Mouse (Mus musculus) liver, adult 2 months (tissue): ENCODE data around the gene Gm3952. TPM values are rescaled to one million over a fixed set of nuclear protein-coding genes. Genes with fewer than 3 reads are reported as not detected.

ENCODE experiments used
- DNase-seq: peaks from one replicate; pipeline ENCODE4 v3.0.0-alpha.2; 2011; ENCODE audit warnings: low read depth, low spot score; ENCODE audit errors: extremely low read depth
- H3K27ac ChIP-seq: fragments of 200-500 bp; replicated peaks from 2 replicates; pipeline ENCODE4 v1.5.1; 2012; ENCODE audit warnings: low read depth, mild to moderate bottlenecking, control low read depth, inconsistent platforms, low read length; ENCODE audit not compliant: insufficient read depth
- H3K27me3 ChIP-seq: fragments of 200-500 bp; 2 replicates; pipeline ENCODE4 v1.6.1; 2012; ENCODE audit warnings: mild to moderate bottlenecking, moderate library complexity, low read length, inconsistent platforms; ENCODE audit not compliant: control insufficient read depth, insufficient read depth
- H3K36me3 ChIP-seq: fragments of 200-500 bp; 2 replicates; pipeline ENCODE4 v1.6.1; 2012; ENCODE audit warnings: low read length, inconsistent platforms; ENCODE audit not compliant: control insufficient read depth, insufficient read depth
- H3K4me1 ChIP-seq: fragments of 200-500 bp; 2 replicates; pipeline ENCODE4 v1.6.1; 2011; ENCODE audit warnings: low read length; ENCODE audit not compliant: control insufficient read depth, insufficient read depth
- H3K4me3 ChIP-seq: fragments of 200-500 bp; 2 replicates; pipeline ENCODE4 v1.5.1; 2011; ENCODE audit warnings: low read depth, mild to moderate bottlenecking, control low read depth, low read length, moderate library complexity; ENCODE audit not compliant: insufficient read depth
- H3K79me2 ChIP-seq: fragments of 200-500 bp; 2 replicates; pipeline ENCODE4 v1.6.1; 2012; ENCODE audit warnings: inconsistent platforms, mild to moderate bottlenecking, low read length, moderate library complexity; ENCODE audit not compliant: control insufficient read depth, insufficient read depth
- H3K9ac ChIP-seq: fragments of 200-500 bp; 2 replicates; pipeline ENCODE4 v1.6.1; 2012; ENCODE audit warnings: low read depth, mild to moderate bottlenecking, control low read depth, inconsistent platforms, low read length
- CTCF ChIP-seq: fragments of 200-500 bp; IDR thresholded peaks from 2 replicates; pipeline ENCODE4 v1.5.1; 2011; ENCODE audit warnings: low read depth, low read length, control low read depth
- POLR2A ChIP-seq: fragments of 200-500 bp; IDR thresholded peaks from 2 replicates; pipeline ENCODE4 v1.6.1; 2011; ENCODE audit warnings: low read length, control low read depth; ENCODE audit not compliant: insufficient read depth; ENCODE audit errors: extremely low read depth
- WGBS: fragments of 180-500 bp; shearing (Covaris S2); methylation state at CpG from one replicate; pipeline ENCODE4 v1.1.7; 2018; 5-methylcytosine and 5-hydroxymethylcytosine counted together
- polyA plus RNA-seq: library from polyadenylated mRNA; depleted of rRNA; stranded (reverse); fragments of >200 nt; gene quantifications from 2 replicates; pipeline ENCODE4 v1.2.3, GENCODE M21; 2012; rRNA removed
- total RNA-seq: library from RNA; depleted of rRNA; stranded (reverse); fragments of >200 nt; gene quantifications from 2 replicates; pipeline ENCODE4 v1.2.3, GENCODE M21; 2014; rRNA removed

Gene Gm3952
- total RNA-seq: not detected in 2 replicates
- not detected in 2 replicates for polyA plus RNA-seq

DNA sequence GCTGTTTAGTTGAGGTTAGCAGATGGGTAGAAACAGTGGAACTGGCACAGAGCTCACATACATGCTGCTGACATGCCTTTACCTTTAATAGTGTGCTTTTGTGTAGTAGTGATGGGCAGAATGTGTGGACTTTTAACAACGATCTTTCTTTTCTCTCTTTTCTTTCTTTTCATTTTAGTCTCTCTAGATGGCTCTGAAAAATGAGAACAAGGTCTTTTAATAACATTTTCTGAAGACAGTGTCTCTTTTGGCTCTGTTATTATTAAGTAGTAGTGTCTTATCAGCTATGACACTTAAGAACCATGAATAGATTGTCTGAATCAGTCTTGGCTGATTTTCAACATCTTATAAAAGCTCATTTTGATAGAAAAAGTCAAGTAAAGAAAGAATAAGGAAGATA, at the start of gene Gm3952:
Gene Gm3952 (minus strand): TSS at position 101 of the 400 bp plus-strand sequence.
- Histone ChIP-seq H3K4me3 (no peak within 1 kb of the TSS), H3K36me3 (no peaks in the 10 kb centered on the region), H3K79me2 (no peaks in the 10 kb centered on the region), H3K4me1 (no peaks in the 10 kb centered on the region), H3K27me3 (no peaks in the 10 kb centered on the region), H3K9ac (no peak within 1 kb of the TSS), H3K27ac (no peak within 1 kb of the TSS)
- DNase-seq: no peak
- TF ChIP-seq CTCF (no peak), POLR2A (no peak)
- 63% methylated on average over 1 of the region's 1 CpGs for WGBS

DNA sequence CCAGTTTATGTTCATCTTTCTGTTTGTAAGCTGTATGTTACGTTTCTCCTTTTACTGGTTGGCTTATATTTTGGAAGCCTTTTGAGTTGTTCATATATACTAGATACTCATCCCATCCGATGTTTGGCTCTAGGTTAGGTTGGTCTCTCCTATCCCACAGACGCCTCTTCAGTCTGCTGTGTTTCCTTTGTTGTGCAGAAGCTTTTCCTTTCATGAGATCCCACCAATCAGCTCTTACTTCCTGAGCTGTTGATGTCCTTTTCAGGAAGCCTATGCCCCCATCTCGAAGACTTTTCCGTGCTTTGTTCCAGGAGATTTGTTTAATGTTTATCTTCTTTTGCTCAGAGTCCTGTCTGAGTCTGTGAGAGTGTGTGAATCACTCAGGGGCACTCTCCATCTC, 45.3 kb upstream of the Gm3952 start:
- TF ChIP-seq POLR2A: no peak
- TF ChIP-seq CTCF: no peak
- WGBS: 53% methylated on average over 5 of the region's 5 CpGs
- no peak for DNase-seq

DNA sequence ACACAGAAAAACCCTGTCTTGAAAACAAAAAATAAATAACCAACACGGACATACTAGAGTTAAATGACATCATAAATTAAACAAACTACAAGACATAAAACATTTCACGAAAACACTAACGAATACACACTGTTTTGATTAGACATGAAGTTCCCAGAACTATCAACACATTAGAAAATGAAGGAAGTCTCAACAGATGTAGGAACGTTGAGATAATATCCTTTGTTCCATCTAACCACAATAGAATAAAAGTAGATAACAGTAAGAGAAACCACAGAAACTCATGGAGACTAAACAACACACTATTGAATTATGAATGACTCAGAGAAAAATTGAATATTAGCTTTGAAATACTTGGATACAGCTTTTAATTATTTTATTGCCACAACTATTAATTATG, 14.0 kb upstream of the Gm3952 start:
- H3K36me3 ChIP-seq: no peaks in the 10 kb centered on the region
- H3K27ac ChIP-seq: no peak overlapping the region
- H3K79me2 ChIP-seq: no peaks in the 10 kb centered on the region
- no peaks in the 10 kb centered on the region for H3K4me1 ChIP-seq
- H3K27me3 ChIP-seq: no peaks in the 10 kb centered on the region
- TF ChIP-seq CTCF: no peak
- no peak for TF ChIP-seq POLR2A
- no peak overlapping the region for H3K9ac ChIP-seq
- DNase-seq: no peak
- H3K4me3 ChIP-seq: no peak overlapping the region
- WGBS: 72% methylated on average over 4 of the region's 4 CpGs

More for the DNA sequence above, 45.3 kb upstream of the Gm3952 start:
- Histone ChIP-seq H3K4me1 (no peaks in the 10 kb centered on the region), H3K36me3 (no peaks in the 10 kb centered on the region), H3K27me3 (no peaks in the 10 kb centered on the region), H3K79me2 (no peaks in the 10 kb centered on the region), H3K27ac (no peak overlapping the region), H3K4me3 (no peak overlapping the region), H3K9ac (no peak overlapping the region)

DNA sequence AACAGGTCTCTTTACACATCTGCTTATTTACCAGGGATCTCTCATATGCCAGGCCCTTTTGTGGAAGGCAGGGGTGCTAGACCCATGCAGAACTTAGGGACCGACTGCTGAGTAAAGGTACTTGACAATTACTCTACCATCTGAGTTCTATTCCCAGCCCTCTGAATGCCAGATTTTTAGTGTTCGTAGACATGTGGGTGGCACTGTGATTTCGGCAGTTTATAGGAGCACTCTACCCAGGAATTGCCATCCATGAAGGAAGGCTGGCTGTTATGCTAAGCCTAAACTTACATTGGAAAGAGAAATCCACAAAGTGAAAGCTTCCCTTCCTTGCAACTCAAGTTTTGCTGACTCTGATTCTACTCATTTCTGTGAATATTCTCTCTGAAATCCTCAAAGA, 62.8 kb downstream of the Gm3952 start:
- Histone ChIP-seq H3K4me3 (no peak overlapping the region), H3K27ac (no peak overlapping the region), H3K27me3 (no peaks in the 10 kb centered on the region), H3K4me1 (no peaks in the 10 kb centered on the region), H3K79me2 (no peaks in the 10 kb centered on the region), H3K9ac (no peak overlapping the region), H3K36me3 (peaks cover 40% of the 10 kb centered on the region)
- DNase-seq: no peak
- TF ChIP-seq CTCF: no peak
- no peak for TF ChIP-seq POLR2A
- WGBS: 97% methylated on average over 3 of the region's 3 CpGs

DNA sequence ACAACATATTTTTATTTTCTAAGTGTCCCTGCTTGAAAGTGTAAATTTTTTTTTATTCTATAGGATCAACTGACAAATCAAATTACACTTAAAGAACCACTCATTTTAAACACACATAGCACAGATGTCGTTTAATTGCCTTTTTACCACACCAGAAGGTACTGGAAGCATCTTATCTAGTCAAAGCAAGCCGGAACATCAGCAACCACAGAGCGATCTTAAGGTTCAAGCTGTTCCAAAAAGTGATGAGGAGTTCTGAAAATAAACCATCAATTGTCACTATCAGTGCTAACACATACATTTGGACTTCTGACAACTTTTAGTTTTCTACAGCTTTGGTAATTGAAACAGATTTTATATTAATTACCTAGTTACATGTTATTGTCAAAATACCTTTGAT, 64.4 kb downstream of the Gm3952 start:
- no peak for DNase-seq
- H3K4me3 ChIP-seq: no peak overlapping the region
- no peak for TF ChIP-seq POLR2A
- no peak for TF ChIP-seq CTCF

DNA sequence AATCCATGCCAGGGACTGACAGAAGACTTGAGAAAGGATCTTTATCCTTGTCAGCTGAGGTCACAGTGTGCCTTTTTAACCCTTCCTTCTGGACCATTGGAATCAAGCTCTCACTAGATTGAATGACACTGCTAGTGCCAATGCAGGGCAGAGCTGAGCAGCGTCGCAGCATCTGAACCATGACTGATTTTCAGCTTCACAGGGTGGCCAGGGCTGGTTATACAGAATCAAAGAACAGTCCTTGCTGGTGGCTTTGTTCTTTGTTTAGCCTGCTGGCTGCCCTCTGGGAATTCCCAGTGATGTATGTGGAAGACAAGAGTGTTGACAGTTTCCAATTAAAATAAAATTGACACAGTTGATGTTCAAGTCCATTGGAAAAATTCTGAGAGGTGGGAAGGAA, 66.2 kb downstream of the Gm3952 start:
- Histone ChIP-seq H3K4me3 (no peak overlapping the region), H3K27ac (no peak overlapping the region), H3K9ac (no peak overlapping the region), H3K36me3 (peaks cover 53% of the 10 kb centered on the region), H3K4me1 (no peaks in the 10 kb centered on the region; the same call in 1 of the 2 replicates), H3K27me3 (no peaks in the 10 kb centered on the region), H3K79me2 (no peaks in the 10 kb centered on the region)
- TF ChIP-seq CTCF: no peak
- no peak for TF ChIP-seq POLR2A
- 95% methylated on average over 2 of the region's 2 CpGs for WGBS
- no peak for DNase-seq

More for the DNA sequence above, 64.4 kb downstream of the Gm3952 start:
- no peaks in the 10 kb centered on the region for H3K4me1 ChIP-seq
- whole genome bisulfite sequencing: 93% methylated on average over 3 of the region's 3 CpGs
- no peak overlapping the region for H3K9ac ChIP-seq
- no peaks in the 10 kb centered on the region for H3K27me3 ChIP-seq
- H3K36me3 ChIP-seq: peaks cover 51% of the 10 kb centered on the region
- no peak overlapping the region for H3K27ac ChIP-seq
- H3K79me2 ChIP-seq: no peaks in the 10 kb centered on the region
